Mouse (Mus musculus) ES-Bruce4 (cell line): ENCODE data around the gene Spin1. TPM values are rescaled to one million over a fixed set of nuclear protein-coding genes. Genes with fewer than 3 reads are reported as not detected.

Experiments
- H3K27ac ChIP-seq: 2 replicates; pipeline ENCODE4 v1.5.1; 2012; ENCODE audit warnings: low read length, inconsistent platforms; ENCODE audit not compliant: insufficient read depth
- H3K27me3 ChIP-seq: 2 replicates; pipeline ENCODE4 v1.6.1; 2012; ENCODE audit warnings: mild to moderate bottlenecking, low read length, inconsistent platforms; ENCODE audit not compliant: control insufficient read depth, poor library complexity, insufficient read depth, severe bottlenecking
- H3K36me3 ChIP-seq: 2 replicates; pipeline ENCODE4 v1.6.1; 2012; ENCODE audit warnings: inconsistent platforms, mild to moderate bottlenecking, low read length, moderate library complexity; ENCODE audit not compliant: control insufficient read depth, poor library complexity, insufficient read depth, severe bottlenecking
- H3K4me1 ChIP-seq: one replicate; pipeline ENCODE4 v1.8.1; 2011; ENCODE audit warnings: low read length; ENCODE audit not compliant: control insufficient read depth, insufficient read depth
- H3K4me3 ChIP-seq: 2 replicates; pipeline ENCODE4 v1.5.1; 2011; ENCODE audit warnings: low read depth, mild to moderate bottlenecking, low read length
- H3K9ac ChIP-seq: 2 replicates; pipeline ENCODE4 v1.6.1; 2012; ENCODE audit warnings: low read depth, mild to moderate bottlenecking, inconsistent platforms; ENCODE audit not compliant: poor library complexity, severe bottlenecking
- H3K9me3 ChIP-seq: replicated peaks from 2 replicates; pipeline ENCODE4 v1.6.1; 2012; ENCODE audit warnings: mild to moderate bottlenecking, low read length, inconsistent platforms; ENCODE audit not compliant: control insufficient read depth, poor library complexity, insufficient read depth, severe bottlenecking
- CTCF ChIP-seq: IDR thresholded peaks from one replicate; pipeline ENCODE4 v1.8.1; 2011; ENCODE audit warnings: low read depth, low read length
- EP300 ChIP-seq: IDR thresholded peaks from 2 replicates; pipeline ENCODE4 v1.6.1; 2011; ENCODE audit warnings: low read depth, low read length; ENCODE audit not compliant: insufficient read depth
- POLR2A ChIP-seq: IDR thresholded peaks from one replicate; pipeline ENCODE4 v1.8.1; 2011; ENCODE audit warnings: low read length; ENCODE audit not compliant: insufficient read depth
- polyA plus RNA-seq: library from polyadenylated mRNA; stranded (reverse); fragments of >200 nt; gene quantifications from 2 replicates; pipeline ENCODE4 v1.2.4, GENCODE M21; 2011; ENCODE audit warnings: low read depth; ENCODE audit not compliant: missing spikeins, insufficient read depth, insufficient read length

Spin1 gene
- polyA plus RNA-seq, 1 experiment = 72.3 TPM

GRCm38 (mm10) chr13:51099560-51100232, 984 bp upstream of the Spin1 start:
- H3K4me3 ChIP-seq = peak overlapping the region; percentile 70
- no peaks in the 10 kb centered on the region for H3K27me3 ChIP-seq
- H3K9me3 ChIP-seq = peaks cover 56% of the 10 kb centered on the region
- no peaks in the 10 kb centered on the region; the same call in 1 of the 2 replicates for H3K36me3 ChIP-seq
- H3K4me1 ChIP-seq = no peaks in the 10 kb centered on the region
- peak overlapping the region; percentile 88 for H3K9ac ChIP-seq
- peak overlapping the region; percentile 32 for H3K27ac ChIP-seq
- TF ChIP-seq POLR2A (no peak), EP300 (no peak)

DNA sequence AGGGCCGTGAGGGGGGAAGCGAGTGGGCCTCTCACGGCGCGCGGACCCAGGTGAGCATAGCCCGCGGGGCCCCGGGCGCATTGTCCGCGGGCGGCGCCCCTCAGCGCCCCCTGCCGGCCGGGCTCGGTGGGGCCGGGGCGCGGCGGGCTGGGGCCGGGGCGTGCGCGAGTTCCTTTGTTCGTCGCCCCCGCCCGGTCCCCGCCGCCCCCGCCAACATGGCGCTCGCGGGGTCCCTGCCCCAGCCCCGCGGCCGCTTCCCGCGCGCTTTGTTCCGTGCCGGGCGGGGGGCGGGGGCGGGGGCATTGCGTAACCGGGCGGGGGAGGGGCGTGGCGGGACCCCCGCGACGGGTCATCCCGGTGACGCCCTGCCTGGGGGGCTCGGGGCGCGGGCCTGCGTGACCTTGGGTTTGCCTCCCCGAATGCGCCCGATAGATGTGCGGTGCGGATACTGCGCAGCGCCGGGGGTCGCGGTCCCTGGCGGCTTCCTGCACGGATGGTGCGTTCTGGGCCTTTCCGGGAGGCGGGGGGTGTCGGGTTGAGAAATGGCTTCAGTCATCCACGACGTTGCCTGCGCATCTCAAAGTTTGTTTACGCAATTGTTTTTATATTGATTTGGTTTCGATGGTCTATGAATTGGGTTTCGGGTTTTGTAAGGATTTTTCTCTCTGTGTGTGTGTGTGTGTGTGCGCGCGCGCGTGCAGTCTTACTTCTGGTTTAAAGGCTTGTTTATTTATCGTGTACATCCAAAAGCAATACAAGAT, 516 bp downstream of the Spin1 start:
- H3K9ac ChIP-seq = peak overlapping the region; percentile 88
- H3K4me1 ChIP-seq = no peaks in the 10 kb centered on the region
- no peaks in the 10 kb centered on the region; the same call in 1 of the 2 replicates for H3K36me3 ChIP-seq
- H3K4me3 ChIP-seq = peak overlapping the region; percentile 93
- H3K27ac ChIP-seq = peak overlapping the region; percentile 82
- H3K9me3 ChIP-seq = peaks cover 52% of the 10 kb centered on the region
- TF ChIP-seq EP300 (no peak), POLR2A (no peak), CTCF (no peak)
- H3K27me3 ChIP-seq = no peaks in the 10 kb centered on the region

- TF ChIP-seq CTCF (no peak), EP300 (no peak), POLR2A (no peak)
- Histone ChIP-seq H3K4me3 (peak overlapping the region; percentile 93), H3K27ac (peak overlapping the region; percentile 82), H3K27me3 (no peaks in the 10 kb centered on the region), H3K9me3 (peaks cover 47% of the 10 kb centered on the region), H3K4me1 (no peaks in the 10 kb centered on the region), H3K9ac (peak overlapping the region; percentile 88), H3K36me3 (no peaks in the 10 kb centered on the region; the same call in 1 of the 2 replicates)
Measured at GRCm38 (mm10) chr13:51101777-51102132, 1.1 kb downstream of the Spin1 start.

DNA sequence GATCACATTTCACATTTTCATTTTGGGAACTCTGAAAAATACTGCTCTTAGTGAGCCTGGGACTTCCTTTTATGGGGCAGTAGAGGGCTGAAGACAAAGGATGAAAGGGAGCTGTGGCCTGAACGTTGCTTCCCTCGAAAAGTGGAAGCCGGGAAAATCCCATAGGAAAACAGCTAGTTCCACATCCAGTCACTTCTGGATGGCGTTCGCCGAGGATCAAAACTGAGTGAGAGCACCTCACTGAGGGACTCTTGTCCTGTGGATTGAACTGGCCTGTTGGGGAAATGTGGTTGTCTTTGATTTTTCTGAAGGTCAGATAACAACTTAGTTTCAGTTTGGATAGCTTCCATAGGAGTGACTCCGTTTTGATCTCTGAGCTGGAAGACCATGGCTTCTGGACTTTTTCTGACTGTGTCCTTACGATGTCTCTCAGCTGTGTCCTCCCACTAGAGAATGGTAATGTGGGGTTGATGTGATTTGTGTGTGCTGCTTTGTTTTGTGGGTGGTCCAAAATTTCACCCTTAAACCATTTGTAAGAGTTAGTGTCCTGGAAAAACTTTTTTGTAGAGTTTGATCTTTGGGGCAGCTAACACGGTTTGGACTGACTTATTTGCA, 2.5 kb downstream of the Spin1 start:
- H3K36me3 ChIP-seq = no peaks in the 10 kb centered on the region; the same call in 1 of the 2 replicates

GRCm38 (mm10) chr13:51103861-51104650, 3.4 kb downstream of the Spin1 start:
- Histone ChIP-seq H3K27me3 (no peaks in the 10 kb centered on the region), H3K4me1 (no peaks in the 10 kb centered on the region), H3K9me3 (peaks cover 37% of the 10 kb centered on the region), H3K36me3 (no peaks in the 10 kb centered on the region; the same call in 1 of the 2 replicates), H3K9ac (no peak overlapping the region), H3K4me3 (no peak overlapping the region), H3K27ac (no peak overlapping the region)
- TF ChIP-seq EP300 = no peak
- TF ChIP-seq POLR2A = no peak
- no peak for TF ChIP-seq CTCF

More for the DNA sequence above, 2.5 kb downstream of the Spin1 start:
- Histone ChIP-seq H3K27ac (no peak overlapping the region), H3K4me3 (no peak overlapping the region), H3K9ac (no peak overlapping the region), H3K4me1 (no peaks in the 10 kb centered on the region), H3K27me3 (no peaks in the 10 kb centered on the region), H3K9me3 (peaks cover 43% of the 10 kb centered on the region)
- TF ChIP-seq CTCF = no peak
- TF ChIP-seq EP300 = no peak
- no peak for TF ChIP-seq POLR2A
